In genomic region chr4:51594044-51594443, GRCm38 (mm10) we compare ENCODE assay signal across 20 mouse cellular contexts.
"Had no signal": no experiment of that assay in that cellular context is flagged by ENCODE, and none has a peak within 500 bp of the region (broad histone marks: within the 10 kb centered on the region; RNA-seq: fewer than 3 reads in every experiment).

No protein-coding gene starts in this region.

- DNase-seq: kidney, postnatal 10 days; kidney, postnatal 36 days; left cerebral cortex, postnatal 4 days; liver, postnatal 0 days; lung, embryonic 14.5 days; retina, postnatal 1 day; right cerebral cortex, postnatal 4 days; thymus, adult 2 months; thymus, postnatal 14 days; thymus, postnatal 4 days had no signal

- H3K36me3 ChIP-seq: limb, embryonic 12.5 days; limb, embryonic 15.5 days; midbrain, embryonic 12.5 days; midbrain, embryonic 15.5 days; neural tube, embryonic 13.5 days had no signal

- H3K9ac ChIP-seq: limb, embryonic 12.5 days; limb, embryonic 15.5 days; liver, embryonic 14.5 days; liver, postnatal 0 days; lung, embryonic 14.5 days; midbrain, embryonic 12.5 days; midbrain, embryonic 15.5 days; neural tube, embryonic 13.5 days had no signal

- H3K9me3 ChIP-seq: limb, embryonic 12.5 days; limb, embryonic 15.5 days; midbrain, embryonic 12.5 days; midbrain, embryonic 15.5 days; neural tube, embryonic 13.5 days had no signal

- H3K27ac ChIP-seq: limb, embryonic 12.5 days; limb, embryonic 15.5 days; liver, embryonic 14.5 days; macrophage; midbrain, embryonic 12.5 days; midbrain, embryonic 15.5 days; neural tube, embryonic 13.5 days; stomach, postnatal 0 days had no signal

- H3K4me2 ChIP-seq: limb, embryonic 12.5 days; limb, embryonic 15.5 days; liver, embryonic 11.5 days; lung, embryonic 14.5 days; midbrain, embryonic 12.5 days; midbrain, embryonic 15.5 days; neural tube, embryonic 13.5 days had no signal

- H3K4me1 ChIP-seq: limb, embryonic 12.5 days; limb, embryonic 15.5 days; midbrain, embryonic 12.5 days; midbrain, embryonic 15.5 days; neural tube, embryonic 13.5 days had no signal

- ATAC-seq: liver, postnatal 0 days; lung, postnatal 0 days; midbrain, embryonic 15.5 days had no signal

- H3K27me3 ChIP-seq: limb, embryonic 12.5 days; limb, embryonic 15.5 days; midbrain, embryonic 12.5 days; midbrain, embryonic 15.5 days; neural tube, embryonic 13.5 days had no signal

- H3K4me3 ChIP-seq: limb, embryonic 12.5 days; limb, embryonic 15.5 days; midbrain, embryonic 12.5 days; midbrain, embryonic 15.5 days; neural tube, embryonic 13.5 days had no signal
